ENCODE assay signal across 14 mouse cellular contexts in the genomic region with DNA sequence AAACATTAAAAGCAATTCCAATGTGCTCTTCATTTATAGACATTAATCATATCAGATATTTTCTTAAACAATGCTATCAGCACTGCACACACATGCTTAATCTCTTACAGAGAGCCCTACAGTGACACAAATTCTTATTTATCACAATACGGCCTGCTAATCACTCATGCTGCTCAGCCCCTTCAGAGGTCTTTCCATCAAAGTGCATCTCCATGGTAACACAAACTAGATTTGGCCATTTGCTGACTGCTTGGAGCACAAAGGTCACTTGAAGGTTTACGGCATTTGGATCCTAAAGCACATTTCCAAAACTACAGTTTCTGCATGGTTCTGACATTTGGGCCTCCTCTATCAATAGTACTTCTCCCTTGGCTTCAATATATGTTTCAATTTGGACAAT.
DNase-seq lines count a peak whose midpoint lies in the region; ATAC-seq and TF ChIP-seq lines count a peak whose summit lies in the region.
"Had no signal": no experiment of that assay in that cellular context is flagged by ENCODE, and none has a peak within 500 bp of the region (broad histone marks: within the 10 kb centered on the region; RNA-seq: fewer than 3 reads in every experiment).

No protein-coding gene starts in this region.

- ATAC-seq in hindbrain, postnatal 0 days: no peak
- ATAC-seq in midbrain, embryonic 16.5 days: peak; percentile 84
- ATAC-seq: forebrain, embryonic 16.5 days had no signal

- H3K27me3 ChIP-seq in hindbrain, postnatal 0 days (ENCODE audit: insufficient read depth, low read length): no peaks in the 10 kb centered on the region
- H3K27me3 ChIP-seq in midbrain, embryonic 16.5 days (ENCODE audit: control insufficient read depth, insufficient read depth, low read depth, low read length): no peaks in the 10 kb centered on the region

- no peak for TF ChIP-seq CTCF in hindbrain, postnatal 0 days (IDR thresholded peaks at IDR 0.05; ENCODE audit: low read depth)
- no peak for TF ChIP-seq CTCF in gastrocnemius, adult 2 months (IDR thresholded peaks at IDR 0.05)

- no peak overlapping the region for H3K9ac ChIP-seq in hindbrain, postnatal 0 days (replicated peaks; ENCODE audit: low read length)
- no peak overlapping the region for H3K9ac ChIP-seq in midbrain, embryonic 16.5 days (ENCODE audit: low read depth, low read length)

- H3K9me3 ChIP-seq in hindbrain, postnatal 0 days (ENCODE audit: low read length): no peaks in the 10 kb centered on the region
- no peaks in the 10 kb centered on the region for H3K9me3 ChIP-seq in midbrain, embryonic 16.5 days (replicated peaks; ENCODE audit: control insufficient read depth, low read length, poor library complexity, severe bottlenecking)
- H3K9me3 ChIP-seq: embryonic facial prominence, embryonic 10.5 days had no signal

- DNase-seq in R1 (ENCODE audit: low read depth, low spot score): peak; percentile 5
- peak; percentile 40 for DNase-seq in embryo, embryonic 11 days
- peak; percentile 25 for DNase-seq in hindbrain, postnatal 0 days (ENCODE audit: low spot score)
- no peak for DNase-seq in left cerebral cortex, postnatal 25 days (ENCODE audit: low spot score in 2 of 2)
- DNase-seq in c-Kit-positive CD71-positive TER-119-positive erythroid progenitor cells, embryonic 14.5 days (ENCODE audit: low spot score): no peak
- no peak for DNase-seq in gastrocnemius, adult 2 months
- DNase-seq: cerebellum, postnatal 10 days; gastrocnemius, postnatal 10 days; lung, postnatal 36 days; right cerebral cortex, adult 18-20 months; thymus, adult 18-20 months had no signal

- H3K27ac ChIP-seq in hindbrain, postnatal 0 days: no peak overlapping the region
- H3K27ac ChIP-seq in midbrain, embryonic 16.5 days (ENCODE audit: low read length): peak overlapping the region; percentile 49
- no peak overlapping the region for H3K27ac ChIP-seq in gastrocnemius, adult 2 months
- H3K27ac ChIP-seq: embryonic facial prominence, embryonic 10.5 days had no signal

- intact Hi-C loops in left cerebral cortex, postnatal 25 days (cut with DNase I): no loop called here
- intact Hi-C loops in gastrocnemius, adult 2 months (cut with DNase I): no loop called here

- WGBS in hindbrain, postnatal 0 days: 22% methylated on average over 2 of the region's 2 CpGs
- WGBS in midbrain, embryonic 16.5 days: 5% methylated on average over 2 of the region's 2 CpGs

- H3K4me2 ChIP-seq in hindbrain, postnatal 0 days (ENCODE audit: low read depth, low read length): no peak overlapping the region
- H3K4me2 ChIP-seq in midbrain, embryonic 16.5 days (ENCODE audit: low read length): no peak overlapping the region

- no peaks in the 10 kb centered on the region for H3K36me3 ChIP-seq in hindbrain, postnatal 0 days (ENCODE audit: insufficient read depth, low read length)
- no peaks in the 10 kb centered on the region for H3K36me3 ChIP-seq in midbrain, embryonic 16.5 days (ENCODE audit: control insufficient read depth, insufficient read depth, low read length)
- H3K36me3 ChIP-seq: embryonic facial prominence, embryonic 10.5 days had no signal

- no peaks in the 10 kb centered on the region for H3K4me1 ChIP-seq in hindbrain, postnatal 0 days (ENCODE audit: insufficient read depth, low read length)
- peaks cover 8% of the 10 kb centered on the region for H3K4me1 ChIP-seq in midbrain, embryonic 16.5 days (ENCODE audit: control insufficient read depth, insufficient read depth, low read length)
- H3K4me1 ChIP-seq: embryonic facial prominence, embryonic 10.5 days had no signal

- no peak overlapping the region for H3K4me3 ChIP-seq in hindbrain, postnatal 0 days (ENCODE audit: low read length)
- H3K4me3 ChIP-seq in midbrain, embryonic 16.5 days (ENCODE audit: low read depth, low read length): no peak overlapping the region
- H3K4me3 ChIP-seq in gastrocnemius, adult 2 months: no peak overlapping the region
- H3K4me3 ChIP-seq: embryonic facial prominence, embryonic 10.5 days had no signal

Comparison
In these comparisons a context has a peak if more than half of its experiments do, and no peak if none do; other contexts are left out.
1. DNase-seq: peak in R1 (single experiment), embryo, embryonic 11 days (single experiment) and hindbrain, postnatal 0 days (single experiment); none in left cerebral cortex, postnatal 25 days (0 of 2), c-Kit-positive CD71-positive TER-119-positive erythroid progenitor cells, embryonic 14.5 days (single experiment) and gastrocnemius, adult 2 months (single experiment).